Mouse (Mus musculus) left cerebral cortex, adult 2 months (tissue): ENCODE measurements at regions not wholly inside any gene's neighbourhood (a gene's known extent, or its start where the extent isn't known, plus 50 kb on each side); places are given as distances from the start of the nearest gene placed in this dataset.

Experiments
- DNase-seq, 2 experiments: peaks; one replicate each; pipeline ENCODE4 v3.0.0; 2021 to 2022; ENCODE audit warnings: low spot score in 2 of 2, mixed read lengths in 1 of 2; ENCODE audit errors: extremely low spot score in 1 of 2
- H3K27ac ChIP-seq: fragments of 200-600 bp; 2 replicates; pipeline ENCODE4 v1.8.1; 2022
- H3K4me3 ChIP-seq: fragments of 200-600 bp; 2 replicates; pipeline ENCODE4 v1.8.1; 2022
- CTCF ChIP-seq: fragments of 200-600 bp; IDR thresholded peaks from 2 replicates; pipeline ENCODE4 v1.8.1; 2022; ENCODE audit warnings: antibody characterized with exemption, mild to moderate bottlenecking, moderate library complexity
- intact Hi-C: fragments of 180-260 bp; cut with DNase I; formaldehyde crosslinking; loops from one replicate; pipeline ENCODE4 v1.15.1; 2025

- TF ChIP-seq CTCF: no peak
These were observed 80.0 kb upstream of the Tmc1 start for GRCm38 (mm10) chr19:21033991-21034390.

GRCm38 (mm10) chr19:21032558-21032957 is 78.6 kb upstream of the Tmc1 start:
- H3K4me3 ChIP-seq: no peak overlapping the region
- no peak for TF ChIP-seq CTCF
- DNase-seq: no peak
- intact Hi-C loops: loop anchor here (10.0 kb wide), 1 partner anchor 712 kb away; no protein-coding TSS in a partner anchor
- no peak overlapping the region for H3K27ac ChIP-seq

More at GRCm38 (mm10) chr19:21033991-21034390, 80.0 kb upstream of the Tmc1 start:
- Histone ChIP-seq H3K4me3 (no peak overlapping the region), H3K27ac (no peak overlapping the region)
- intact Hi-C loops: loop anchor here (10.0 kb wide), 1 partner anchor 711 kb away; no protein-coding TSS in a partner anchor
- DNase-seq: no peak

DNA sequence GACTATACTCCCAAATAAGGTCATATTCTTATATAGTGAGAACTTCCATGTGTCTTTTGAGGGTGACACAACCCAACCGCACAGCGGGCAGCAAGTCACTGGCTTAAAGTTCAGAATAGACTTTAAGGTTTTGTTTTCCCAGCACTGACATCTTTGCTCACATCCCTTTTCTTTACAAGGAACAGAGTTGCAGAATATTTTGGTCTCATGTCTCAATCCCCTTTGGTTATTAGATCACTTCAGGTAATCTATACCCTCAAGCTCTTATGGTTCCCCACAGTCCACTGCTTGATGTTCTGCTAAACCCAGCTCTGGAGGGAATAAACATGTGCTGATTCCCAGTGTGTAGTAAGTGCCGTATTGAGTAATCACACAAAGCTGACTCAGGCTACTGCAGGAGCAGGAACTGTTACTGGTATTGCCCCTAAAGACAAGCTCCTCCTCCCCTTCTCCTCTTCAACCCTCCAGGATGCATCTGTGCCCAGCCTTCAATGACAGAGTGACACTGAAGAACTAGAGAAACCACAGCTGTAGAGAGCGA is 77.8 kb upstream of the Tmc1 start:
- TF ChIP-seq CTCF: no peak
- no peak overlapping the region for H3K27ac ChIP-seq
- intact Hi-C loops: loop anchor here (10.0 kb wide), 1 partner anchor 713 kb away; no protein-coding TSS in a partner anchor
- H3K4me3 ChIP-seq: no peak overlapping the region
- no peak for DNase-seq

DNA sequence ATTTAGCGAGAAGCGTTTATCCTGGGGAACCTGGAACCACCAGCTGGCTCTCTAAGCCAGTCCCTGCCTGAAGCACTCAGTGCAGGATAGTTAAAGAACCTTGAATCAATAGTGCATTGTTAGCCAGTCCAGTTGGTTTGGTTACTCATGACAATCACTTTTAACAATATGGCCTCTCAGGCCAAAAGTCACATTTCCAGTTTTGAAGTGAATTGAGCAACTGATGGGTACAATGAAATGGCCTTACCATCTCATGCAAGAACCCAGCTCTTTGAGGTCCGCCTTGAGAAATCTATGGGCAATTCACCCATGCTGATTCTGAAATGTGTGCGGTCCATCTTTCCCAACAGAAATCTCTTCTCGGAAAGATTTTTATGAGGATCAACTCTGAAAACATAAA is 77.0 kb upstream of the Tmc1 start:
- no peak for TF ChIP-seq CTCF
- intact Hi-C loops: loop anchor here (10.0 kb wide), 1 partner anchor 714 kb away; no protein-coding TSS in a partner anchor

DNA sequence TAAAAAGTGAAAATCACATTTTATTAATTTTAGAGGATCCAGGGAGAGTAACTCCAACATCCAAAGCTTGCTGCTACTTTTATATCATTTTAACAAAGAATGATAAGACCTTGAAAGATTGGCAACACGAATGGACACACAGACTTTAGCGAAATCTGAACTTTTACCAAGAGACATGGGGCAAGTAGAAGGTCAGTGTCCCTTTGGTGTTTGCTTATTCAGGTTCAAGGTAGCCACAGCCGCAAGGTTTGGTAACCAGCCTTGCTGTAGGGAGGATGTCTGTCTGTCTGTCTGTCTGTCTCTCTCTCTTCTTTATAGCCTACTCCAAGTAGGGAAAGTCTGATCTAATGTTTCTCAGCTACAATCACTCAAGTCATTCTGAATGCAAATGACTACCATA is 75.0 kb upstream of the Tmc1 start:
- TF ChIP-seq CTCF: no peak
- Histone ChIP-seq H3K4me3 (no peak overlapping the region), H3K27ac (no peak overlapping the region)
- no peak for DNase-seq
- intact Hi-C loops: no loop called here

More for the DNA sequence above, 77.0 kb upstream of the Tmc1 start:
- Histone ChIP-seq H3K27ac (no peak overlapping the region), H3K4me3 (no peak overlapping the region)
- no peak for DNase-seq

DNA sequence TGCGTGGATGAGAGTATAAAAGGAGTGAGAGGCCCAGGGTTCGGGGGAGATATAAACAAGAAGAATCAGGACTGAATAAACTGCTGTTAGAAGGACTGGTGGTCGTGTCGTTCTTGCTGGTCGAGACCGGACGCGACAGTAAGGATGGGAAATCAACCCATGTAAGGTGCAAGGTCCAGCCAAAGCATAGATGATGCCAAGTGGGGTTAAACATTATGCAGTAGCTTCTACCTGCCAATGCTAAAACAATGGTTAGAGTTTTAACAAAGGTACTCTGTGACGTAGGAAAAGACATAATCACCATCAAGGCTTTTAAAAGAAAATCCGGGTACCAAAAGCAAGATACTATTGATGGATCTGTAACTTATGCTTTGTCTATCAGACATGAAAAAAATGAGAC is 58.4 kb upstream of the Tmc1 start:
- no peak overlapping the region for H3K27ac ChIP-seq
- intact Hi-C loops: no loop called here
- DNase-seq: no peak
- TF ChIP-seq CTCF: no peak
- H3K4me3 ChIP-seq: no peak overlapping the region

- Histone ChIP-seq H3K27ac (no peak overlapping the region), H3K4me3 (no peak overlapping the region)
- intact Hi-C loops: no loop called here
- no peak for DNase-seq
- TF ChIP-seq CTCF: no peak
These were observed 55.6 kb upstream of the Tmc1 start for GRCm38 (mm10) chr19:21009607-21010006.

GRCm38 (mm10) chr19:21004411-21004810 is 50.4 kb upstream of the Tmc1 start:
- no peak overlapping the region for H3K4me3 ChIP-seq
- no peak for DNase-seq
- intact Hi-C loops: no loop called here
- H3K27ac ChIP-seq: no peak overlapping the region
- TF ChIP-seq CTCF: no peak
